In the genomic region with DNA sequence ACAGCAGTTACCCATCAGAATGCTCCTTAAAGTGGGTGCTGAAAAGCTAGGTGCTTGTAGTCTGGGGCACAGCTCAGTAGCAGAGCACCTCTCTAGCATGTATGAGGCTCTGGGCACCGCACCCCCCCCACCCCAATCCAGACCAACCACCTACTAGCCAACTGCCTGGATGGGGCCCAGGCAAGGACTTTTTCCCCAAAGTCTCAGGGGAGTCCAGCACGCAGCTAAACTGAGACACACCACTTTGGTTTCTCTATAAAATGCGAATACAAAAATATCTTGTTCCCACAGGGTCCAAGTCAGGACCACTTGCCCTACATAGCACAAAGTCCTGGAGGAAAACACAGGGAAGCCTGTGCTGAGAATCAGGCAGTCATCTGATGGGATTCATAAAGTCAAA, we compare ENCODE assay signal across 10 mouse cellular contexts. TPM values are rescaled to one million over a fixed set of nuclear protein-coding genes. Genes with fewer than 3 reads are reported as not detected.
DNase-seq lines count a peak whose midpoint lies in the region; ATAC-seq and TF ChIP-seq lines count a peak whose summit lies in the region.
"Had no signal": no experiment of that assay in that cellular context is flagged by ENCODE, and none has a peak within 500 bp of the region (broad histone marks: within the 10 kb centered on the region; RNA-seq: fewer than 3 reads in every experiment).

No protein-coding gene starts in this region.

- no peaks in the 10 kb centered on the region for H3K9me3 ChIP-seq in forebrain, embryonic 13.5 days (replicated peaks)
- H3K9me3 ChIP-seq in forebrain, embryonic 16.5 days (ENCODE audit: control insufficient read depth, low read length), result no peaks in the 10 kb centered on the region
- H3K9me3 ChIP-seq in kidney, postnatal 0 days (replicated peaks; ENCODE audit: low read length), result no peaks in the 10 kb centered on the region
- H3K9me3 ChIP-seq in liver, postnatal 0 days (ENCODE audit: low read length), result no peaks in the 10 kb centered on the region
- H3K9me3 ChIP-seq: embryonic facial prominence, embryonic 12.5 days had no signal

- peaks cover 87% of the 10 kb centered on the region for H3K4me1 ChIP-seq in forebrain, embryonic 13.5 days
- H3K4me1 ChIP-seq in forebrain, embryonic 16.5 days (replicated peaks; ENCODE audit: control insufficient read depth, insufficient read depth, low read length), result peaks cover 66% of the 10 kb centered on the region
- H3K4me1 ChIP-seq in kidney, postnatal 0 days (replicated peaks; ENCODE audit: insufficient read depth, low read length), result peaks cover 51% of the 10 kb centered on the region
- H3K4me1 ChIP-seq in bone marrow macrophage, adult 2 months (ENCODE audit: control insufficient read depth, insufficient read depth, low read length), result peaks cover 85% of the 10 kb centered on the region
- peaks cover 89% of the 10 kb centered on the region for H3K4me1 ChIP-seq in liver, postnatal 0 days (ENCODE audit: insufficient read depth)

- DNase-seq in kidney, postnatal 0 days (ENCODE audit: low spot score), result no peak
- DNase-seq in kidney, adult 18-20 months, result no peak
- DNase-seq in liver, postnatal 0 days, result no peak
- DNase-seq in embryo, embryonic 9.5 days (ENCODE audit: extremely low spot score), result no peak
- DNase-seq in gastrocnemius, postnatal 10 days, result no peak
- DNase-seq: gastrocnemius, postnatal 14 days had no signal

- no peaks in the 10 kb centered on the region for H3K27me3 ChIP-seq in forebrain, embryonic 13.5 days
- no peaks in the 10 kb centered on the region for H3K27me3 ChIP-seq in forebrain, embryonic 16.5 days (replicated peaks; ENCODE audit: control insufficient read depth, insufficient read depth, low read length)
- H3K27me3 ChIP-seq in kidney, postnatal 0 days (ENCODE audit: insufficient read depth, low read length), result no peaks in the 10 kb centered on the region
- H3K27me3 ChIP-seq in liver, postnatal 0 days (ENCODE audit: insufficient read depth, low read length), result no peaks in the 10 kb centered on the region
- H3K27me3 ChIP-seq: embryonic facial prominence, embryonic 12.5 days had no signal

- no peak for TF ChIP-seq EP300 in liver, postnatal 0 days (IDR thresholded peaks at IDR 0.05; ENCODE audit: low read depth)

- TF ChIP-seq CTCF in kidney, postnatal 0 days (IDR thresholded peaks at IDR 0.05; ENCODE audit: low read depth), result no peak
- TF ChIP-seq CTCF in bone marrow macrophage, adult 2 months (IDR thresholded peaks at IDR 0.05; ENCODE audit: low read depth, low read length), result no peak
- TF ChIP-seq CTCF in liver, postnatal 0 days (IDR thresholded peaks at IDR 0.05; ENCODE audit: low read depth), result no peak

- H3K27ac ChIP-seq in forebrain, embryonic 13.5 days, result 0 out of 2 replicates have a peak overlapping the region, but pooled peaks have one; percentile 67
- no peak overlapping the region for H3K27ac ChIP-seq in forebrain, embryonic 16.5 days (ENCODE audit: low read length)
- H3K27ac ChIP-seq in kidney, postnatal 0 days, result peak overlapping the region; percentile 82
- peak overlapping the region; percentile 15 for H3K27ac ChIP-seq in bone marrow macrophage, adult 2 months (ENCODE audit: insufficient read depth, low read depth, low read length)
- H3K27ac ChIP-seq in liver, postnatal 0 days (ENCODE audit: low read depth), result peak overlapping the region; percentile 72
- H3K27ac ChIP-seq: embryonic facial prominence, embryonic 12.5 days had no signal

- no peak overlapping the region for H3K4me3 ChIP-seq in forebrain, embryonic 13.5 days
- no peak overlapping the region for H3K4me3 ChIP-seq in forebrain, embryonic 16.5 days (replicated peaks; ENCODE audit: low read length)
- no peak overlapping the region for H3K4me3 ChIP-seq in kidney, postnatal 0 days (replicated peaks; ENCODE audit: low read depth, low read length)
- H3K4me3 ChIP-seq in bone marrow macrophage, adult 2 months (ENCODE audit: insufficient read depth, low read length), result no peak overlapping the region
- no peak overlapping the region for H3K4me3 ChIP-seq in liver, postnatal 0 days (ENCODE audit: low read depth, low read length)
- H3K4me3 ChIP-seq: embryonic facial prominence, embryonic 12.5 days had no signal

- peaks cover 15% of the 10 kb centered on the region for H3K36me3 ChIP-seq in forebrain, embryonic 13.5 days (ENCODE audit: poor library complexity, severe bottlenecking)
- peaks cover 4% of the 10 kb centered on the region for H3K36me3 ChIP-seq in forebrain, embryonic 16.5 days (ENCODE audit: control insufficient read depth, insufficient read depth)
- H3K36me3 ChIP-seq in kidney, postnatal 0 days (ENCODE audit: insufficient read depth, low read length), result 0 out of 2 replicates have a peak, but pooled peaks cover 3% of the 10 kb centered on the region
- H3K36me3 ChIP-seq in liver, postnatal 0 days (replicated peaks; ENCODE audit: insufficient read depth, low read length), result peaks cover 11% of the 10 kb centered on the region; the same call in 1 of the 2 replicates

- 86% methylated on average over 3 of the region's 3 CpGs for WGBS in forebrain, embryonic 13.5 days
- WGBS in forebrain, embryonic 16.5 days, result 80% methylated on average over 3 of the region's 3 CpGs
- 76% methylated on average over 3 of the region's 3 CpGs for WGBS in kidney, postnatal 0 days
- 77% methylated on average over 3 of the region's 3 CpGs for WGBS in liver, postnatal 0 days (ENCODE audit: insufficient replicate concordance)

- H3K9ac ChIP-seq in forebrain, embryonic 13.5 days, result no peak overlapping the region
- H3K9ac ChIP-seq in forebrain, embryonic 16.5 days (replicated peaks; ENCODE audit: low read depth, low read length), result no peak overlapping the region
- H3K9ac ChIP-seq in kidney, postnatal 0 days (ENCODE audit: low read depth, low read length), result no peak overlapping the region
- no peak overlapping the region for H3K9ac ChIP-seq in liver, postnatal 0 days (replicated peaks)
- H3K9ac ChIP-seq: embryonic facial prominence, embryonic 12.5 days had no signal

- ATAC-seq in forebrain, embryonic 13.5 days, result no peak
- ATAC-seq in forebrain, embryonic 16.5 days, result no peak
- ATAC-seq in kidney, postnatal 0 days (replicated peaks; ENCODE audit: low FRiP score, low read depth), result no peak
- no peak for ATAC-seq in liver, postnatal 0 days

- TF ChIP-seq POLR2A in bone marrow macrophage, adult 2 months (IDR thresholded peaks at IDR 0.05; ENCODE audit: borderline replicate concordance, low read depth, low read length), result no peak

- H3K4me2 ChIP-seq in forebrain, embryonic 13.5 days, result no peak overlapping the region
- H3K4me2 ChIP-seq in forebrain, embryonic 16.5 days (ENCODE audit: low read length), result no peak overlapping the region
- H3K4me2 ChIP-seq in kidney, postnatal 0 days (ENCODE audit: low read length), result no peak overlapping the region
- peak overlapping the region; percentile 24; the same call in 1 of the 2 replicates for H3K4me2 ChIP-seq in liver, postnatal 0 days (ENCODE audit: low read depth, low read length)
- H3K4me2 ChIP-seq: embryonic facial prominence, embryonic 12.5 days had no signal

RNA-seq across cellular contexts. Expression of a gene that starts 17.9 kb away (rescaled TPM):
- 86.5 and 92.2 TPM in 2 replicates for polyA plus RNA-seq in forebrain, embryonic 13.5 days (2015; fragmentation: Nextera tagmentation; extraction: Ambion mirVana)
- 104 and 112 TPM in 2 replicates for polyA plus RNA-seq in forebrain, embryonic 16.5 days (2015; fragmentation: Nextera tagmentation; extraction: Ambion mirVana)
- 30.7 and 31.7 TPM in 2 replicates for polyA plus RNA-seq in kidney, postnatal 0 days (2015; fragmentation: Nextera tagmentation; extraction: Ambion mirVana)
- 16.8 and 18.2 TPM in 2 replicates for polyA plus RNA-seq in bone marrow macrophage, adult 2 months (2012; ENCODE audit: insufficient read depth, insufficient read length, missing spikeins)
- polyA plus RNA-seq in liver, postnatal 0 days (2015; fragmentation: Nextera tagmentation; extraction: Ambion mirVana), result 16.4 and 17.6 TPM in 2 replicates
- 10 to 100 TPM; 11.9 to 13.4 TPM for total RNA-seq in gastrocnemius, postnatal 10 days (2021)

RNA-seq across cellular contexts. Expression of a gene that starts 40.8 kb away (rescaled TPM):
- polyA plus RNA-seq in forebrain, embryonic 13.5 days (2015; fragmentation: Nextera tagmentation; extraction: Ambion mirVana), result 16.2 and 16.8 TPM in 2 replicates
- 33.3 and 35.7 TPM in 2 replicates for polyA plus RNA-seq in forebrain, embryonic 16.5 days (2015; fragmentation: Nextera tagmentation; extraction: Ambion mirVana)
- 24.8 and 28.4 TPM in 2 replicates for polyA plus RNA-seq in kidney, postnatal 0 days (2015; fragmentation: Nextera tagmentation; extraction: Ambion mirVana)
- polyA plus RNA-seq in bone marrow macrophage, adult 2 months (2012; ENCODE audit: insufficient read depth, insufficient read length, missing spikeins), result 0.51 and 0.64 TPM in 2 replicates
- polyA plus RNA-seq in liver, postnatal 0 days (2015; fragmentation: Nextera tagmentation; extraction: Ambion mirVana), result 10.1 and 13.5 TPM in 2 replicates
- total RNA-seq in gastrocnemius, postnatal 10 days (2021), result 1 to 10 TPM; 8.2 to 9.0 TPM
